Comparison of ENCODE assay signal across 8 mouse cellular contexts in genomic region chr7:44986879-44987718, GRCm38 (mm10). TPM values are rescaled to one million over a fixed set of nuclear protein-coding genes. Genes with fewer than 3 reads are reported as not detected.
DNase-seq lines count a peak whose midpoint lies in the region; ATAC-seq lines count a peak whose summit lies in the region.

No protein-coding gene starts in this region.

- H3K4me2 ChIP-seq in heart, embryonic 15.5 days: peak overlapping the region; percentile 79
- H3K4me2 ChIP-seq in hindbrain, embryonic 15.5 days: peak overlapping the region; percentile 69
- H3K4me2 ChIP-seq in midbrain, embryonic 14.5 days (ENCODE audit: low read length): peak overlapping the region; percentile 73

- peak overlapping the region; percentile 70 for H3K9ac ChIP-seq in heart, embryonic 15.5 days
- peak overlapping the region; percentile 70 for H3K9ac ChIP-seq in hindbrain, embryonic 15.5 days
- peak overlapping the region; percentile 76 for H3K9ac ChIP-seq in midbrain, embryonic 14.5 days (replicated peaks; ENCODE audit: low read length)

- no peaks in the 10 kb centered on the region for H3K9me3 ChIP-seq in heart, embryonic 15.5 days (replicated peaks)
- no peaks in the 10 kb centered on the region for H3K9me3 ChIP-seq in hindbrain, embryonic 15.5 days
- no peaks in the 10 kb centered on the region for H3K9me3 ChIP-seq in midbrain, embryonic 14.5 days (ENCODE audit: control insufficient read depth, low read length)

- DNase-seq in heart, adult 11 months: no peak
- DNase-seq in midbrain, embryonic 14.5 days: no peak
- DNase-seq in frontal cortex, postnatal 14 days (ENCODE audit: low spot score in 2 of 2): no peak
- no peak for DNase-seq in frontal cortex, postnatal 36 days (ENCODE audit: low spot score in 2 of 2)

- ATAC-seq in heart, embryonic 15.5 days (replicated peaks; ENCODE audit: insufficient number of reproducible peaks, insufficient read depth, low FRiP score, low read depth): peak; percentile 1; the same call in 1 of the 2 replicates
- ATAC-seq in hindbrain, embryonic 15.5 days (ENCODE audit: low FRiP score, low read depth): peak; percentile 15
- peak; percentile 25 for ATAC-seq in midbrain, embryonic 14.5 days (ENCODE audit: low FRiP score, low TSS enrichment)
- no peak for ATAC-seq in inflammation-experienced regulatory T-cells, adult 6 months

- no peaks in the 10 kb centered on the region for H3K27me3 ChIP-seq in heart, embryonic 15.5 days
- no peaks in the 10 kb centered on the region for H3K27me3 ChIP-seq in hindbrain, embryonic 15.5 days
- no peaks in the 10 kb centered on the region for H3K27me3 ChIP-seq in midbrain, embryonic 14.5 days (ENCODE audit: control insufficient read depth, insufficient read depth, low read length)

- under 1% methylated on average over 29 of the region's 29 CpGs for WGBS in heart, embryonic 15.5 days
- WGBS in hindbrain, embryonic 15.5 days: under 1% methylated on average over 29 of the region's 29 CpGs
- under 1% methylated on average over 29 of the region's 29 CpGs for WGBS in midbrain, embryonic 14.5 days

- peaks cover 21% of the 10 kb centered on the region for H3K36me3 ChIP-seq in heart, embryonic 15.5 days
- H3K36me3 ChIP-seq in hindbrain, embryonic 15.5 days: peaks cover 2% of the 10 kb centered on the region
- H3K36me3 ChIP-seq in midbrain, embryonic 14.5 days (ENCODE audit: control insufficient read depth, insufficient read depth, low read length): peaks cover 22% of the 10 kb centered on the region

- peak overlapping the region; percentile 100 for H3K4me3 ChIP-seq in heart, embryonic 15.5 days
- H3K4me3 ChIP-seq in brown adipose tissue, adult 24 weeks (ENCODE audit: insufficient read depth, low read depth, low read length): peak overlapping the region; percentile 74
- H3K4me3 ChIP-seq in hindbrain, embryonic 15.5 days: peak overlapping the region; percentile 57
- H3K4me3 ChIP-seq in midbrain, embryonic 14.5 days (replicated peaks; ENCODE audit: low read depth, low read length): peak overlapping the region; percentile 51

- H3K4me1 ChIP-seq in heart, embryonic 15.5 days (replicated peaks): peaks cover 39% of the 10 kb centered on the region
- H3K4me1 ChIP-seq in brown adipose tissue, adult 24 weeks (ENCODE audit: control insufficient read depth, insufficient read depth, insufficient read length, low read length): peaks cover 5% of the 10 kb centered on the region; the same call in 1 of the 2 replicates
- peaks cover 40% of the 10 kb centered on the region for H3K4me1 ChIP-seq in hindbrain, embryonic 15.5 days (replicated peaks)
- peaks cover 31% of the 10 kb centered on the region for H3K4me1 ChIP-seq in midbrain, embryonic 14.5 days (ENCODE audit: control insufficient read depth, insufficient read depth, low read length)

- peak overlapping the region; percentile 94 for H3K27ac ChIP-seq in heart, embryonic 15.5 days
- H3K27ac ChIP-seq in brown adipose tissue, adult 24 weeks (replicated peaks; ENCODE audit: low read depth, low read length): peak overlapping the region; percentile 82
- peak overlapping the region; percentile 91 for H3K27ac ChIP-seq in hindbrain, embryonic 15.5 days (replicated peaks)
- peak overlapping the region; percentile 92 for H3K27ac ChIP-seq in midbrain, embryonic 14.5 days (replicated peaks; ENCODE audit: low read depth, low read length)

RNA-seq across cellular contexts. Expression of gene Prmt1, which starts 0.7 kb away (rescaled TPM):
- polyA plus RNA-seq in heart, embryonic 15.5 days (2015; fragmentation: Nextera tagmentation; extraction: Ambion mirVana): 315 and 356 TPM in 2 replicates
- polyA plus RNA-seq in brown adipose tissue, adult 24 weeks (2012; ENCODE audit: insufficient read depth, insufficient read length, missing spikeins): 47.1 and 73.7 TPM in 2 replicates
- 584 and 590 TPM in 2 replicates for polyA plus RNA-seq in hindbrain, embryonic 15.5 days (2015; fragmentation: Nextera tagmentation; extraction: Ambion mirVana)
- polyA plus RNA-seq in midbrain, embryonic 14.5 days (2014; fragmentation: Nextera tagmentation; extraction: Ambion mirVana): 236 and 281 TPM in 2 replicates
- 10 to 100 TPM; 37.3 to 84.6 (median 70.6) TPM for polyA plus RNA-seq in inflammation-experienced regulatory T-cells, adult 6 months (2017; shearing (Covaris generic))

RNA-seq across cellular contexts. Expression of gene Irf3, which starts 10.3 kb away (rescaled TPM):
- 61.6 and 76.7 TPM in 2 replicates for polyA plus RNA-seq in heart, embryonic 15.5 days (2015; fragmentation: Nextera tagmentation; extraction: Ambion mirVana)
- polyA plus RNA-seq in brown adipose tissue, adult 24 weeks (2012; ENCODE audit: insufficient read depth, insufficient read length, missing spikeins): 40.8 and 41.4 TPM in 2 replicates
- 57.4 and 58.1 TPM in 2 replicates for polyA plus RNA-seq in hindbrain, embryonic 15.5 days (2015; fragmentation: Nextera tagmentation; extraction: Ambion mirVana)
- 46.7 and 54.0 TPM in 2 replicates for polyA plus RNA-seq in midbrain, embryonic 14.5 days (2014; fragmentation: Nextera tagmentation; extraction: Ambion mirVana)
- polyA plus RNA-seq in inflammation-experienced regulatory T-cells, adult 6 months (2017; shearing (Covaris generic)): 100 to 1,000 TPM in 2 of 3 experiments, 10 to 100 TPM in 1; 83.6 to 119 (median 115) TPM

RNA-seq across cellular contexts. Expression of gene Bcl2l12, which starts 11.4 kb away (rescaled TPM):
- polyA plus RNA-seq in heart, embryonic 15.5 days (2015; fragmentation: Nextera tagmentation; extraction: Ambion mirVana): 34.5 and 35.4 TPM in 2 replicates
- 8.9 and 9.1 TPM in 2 replicates for polyA plus RNA-seq in brown adipose tissue, adult 24 weeks (2012; ENCODE audit: insufficient read depth, insufficient read length, missing spikeins)
- polyA plus RNA-seq in hindbrain, embryonic 15.5 days (2015; fragmentation: Nextera tagmentation; extraction: Ambion mirVana): 12.8 and 13.3 TPM in 2 replicates
- 11.8 and 15.4 TPM in 2 replicates for polyA plus RNA-seq in midbrain, embryonic 14.5 days (2014; fragmentation: Nextera tagmentation; extraction: Ambion mirVana)
- polyA plus RNA-seq in inflammation-experienced regulatory T-cells, adult 6 months (2017; shearing (Covaris generic)): 10 to 100 TPM; 21.0 to 29.3 (median 26.6) TPM

RNA-seq across cellular contexts. Expression of gene Cpt1c, which starts 12.4 kb away (rescaled TPM):
- 9.0 and 12.2 TPM in 2 replicates for polyA plus RNA-seq in heart, embryonic 15.5 days (2015; fragmentation: Nextera tagmentation; extraction: Ambion mirVana)
- polyA plus RNA-seq in brown adipose tissue, adult 24 weeks (2012; ENCODE audit: insufficient read depth, insufficient read length, missing spikeins): 0.58 and 0.75 TPM in 2 replicates
- polyA plus RNA-seq in hindbrain, embryonic 15.5 days (2015; fragmentation: Nextera tagmentation; extraction: Ambion mirVana): 56.1 and 58.1 TPM in 2 replicates
- polyA plus RNA-seq in midbrain, embryonic 14.5 days (2014; fragmentation: Nextera tagmentation; extraction: Ambion mirVana): 50.1 and 52.3 TPM in 2 replicates
- 1 to 10 TPM in 2 of 3 experiments, under 1 TPM in 1; 0.23 to 1.9 (median 1.5) TPM for polyA plus RNA-seq in inflammation-experienced regulatory T-cells, adult 6 months (2017; shearing (Covaris generic))

RNA-seq across cellular contexts. Expression of gene Scaf1, which starts 29.1 kb away (rescaled TPM):
- polyA plus RNA-seq in heart, embryonic 15.5 days (2015; fragmentation: Nextera tagmentation; extraction: Ambion mirVana): 25.1 and 32.5 TPM in 2 replicates
- polyA plus RNA-seq in brown adipose tissue, adult 24 weeks (2012; ENCODE audit: insufficient read depth, insufficient read length, missing spikeins): 26.3 and 27.5 TPM in 2 replicates
- polyA plus RNA-seq in hindbrain, embryonic 15.5 days (2015; fragmentation: Nextera tagmentation; extraction: Ambion mirVana): 49.8 and 56.5 TPM in 2 replicates
- 60.6 and 61.2 TPM in 2 replicates for polyA plus RNA-seq in midbrain, embryonic 14.5 days (2014; fragmentation: Nextera tagmentation; extraction: Ambion mirVana)
- 1 to 10 TPM; 7.4 to 8.9 (median 8.7) TPM for polyA plus RNA-seq in inflammation-experienced regulatory T-cells, adult 6 months (2017; shearing (Covaris generic))
